Mouse (Mus musculus) forebrain, embryonic 11.5 days (tissue): ENCODE data around the gene Col18a1. TPM values are rescaled to one million over a fixed set of nuclear protein-coding genes. Genes with fewer than 3 reads are reported as not detected.

Experiments used
- ATAC-seq: fragments of 200-750 bp; cut with Nextera tagmentation; replicated peaks from 2 replicates; pipeline ENCODE4 v1.8.0; 2017; ENCODE audit warnings: moderate TSS enrichment; ENCODE audit not compliant: low FRiP score
- DNase-seq: peaks from one replicate; pipeline ENCODE4 v3.0.0-alpha.2; 2017; ENCODE audit warnings: low spot score
- H3K27ac ChIP-seq: fragments of 300-500 bp; sonication (generic); 2 replicates; pipeline ENCODE4 v1.5.1; 2014; ENCODE audit warnings: low read depth, low read length
- H3K27me3 ChIP-seq: fragments of 300-500 bp; sonication (generic); 2 replicates; pipeline ENCODE4 v1.6.1; 2014; ENCODE audit warnings: mild to moderate bottlenecking, low read length, mixed read lengths; ENCODE audit not compliant: control insufficient read depth, insufficient read depth
- H3K36me3 ChIP-seq: fragments of 300-500 bp; sonication (generic); 2 replicates; pipeline ENCODE4 v1.6.1; 2014; ENCODE audit warnings: mild to moderate bottlenecking, low read length, moderate library complexity, mixed read lengths; ENCODE audit not compliant: control insufficient read depth, insufficient read depth
- H3K4me1 ChIP-seq: fragments of 300-500 bp; sonication (generic); replicated peaks from 2 replicates; pipeline ENCODE4 v1.6.1; 2014; ENCODE audit warnings: low read length, mixed read lengths; ENCODE audit not compliant: control insufficient read depth, insufficient read depth
- H3K4me2 ChIP-seq: fragments of 300-500 bp; sonication (generic); 2 replicates; pipeline ENCODE4 v1.6.1; 2014; ENCODE audit warnings: low read depth, mild to moderate bottlenecking, low read length, moderate library complexity, mixed read lengths; ENCODE audit not compliant: severe bottlenecking
- H3K4me3 ChIP-seq: fragments of 300-500 bp; sonication (generic); 2 replicates; pipeline ENCODE4 v1.5.1; 2014; ENCODE audit warnings: low read depth, low read length
- H3K9ac ChIP-seq: fragments of 300-500 bp; sonication (generic); 2 replicates; pipeline ENCODE4 v1.6.1; 2014; ENCODE audit warnings: low read length
- H3K9me3 ChIP-seq: fragments of 300-500 bp; sonication (generic); 2 replicates; pipeline ENCODE4 v1.6.1; 2016; ENCODE audit warnings: low read length, mixed read lengths; ENCODE audit not compliant: control insufficient read depth
- WGBS: fragments of 180-500 bp; shearing (Covaris S2); extraction: QIAGEN DNeasy Blood & Tissue Kit; methylation state at CpG from one replicate; pipeline ENCODE4 v1.1.7; 2014; 5-methylcytosine and 5-hydroxymethylcytosine counted together
- polyA plus RNA-seq: library from polyadenylated mRNA; unstranded; fragments of >200 nt; fragmentation: Nextera tagmentation; extraction: Ambion mirVana; gene quantifications from 2 replicates; pipeline ENCODE4 v1.2.1, GENCODE M21; 2014

Gene Col18a1
- polyA plus RNA-seq, 1 experiment from 2014 or later: 86.7 TPM

GRCm38 (mm10) chr10:77099777-77100176, 66.6 kb downstream of the Col18a1 start:
- no peaks in the 10 kb centered on the region for H3K9me3 ChIP-seq
- DNase-seq (no peak), ATAC-seq (no peak)
- no peaks in the 10 kb centered on the region for H3K27me3 ChIP-seq
- H3K9ac ChIP-seq: no peak overlapping the region
- H3K27ac ChIP-seq: no peak overlapping the region
- H3K4me3 ChIP-seq: no peak overlapping the region
- no peaks in the 10 kb centered on the region; the same call in 1 of the 2 replicates for H3K36me3 ChIP-seq
- H3K4me1 ChIP-seq: no peaks in the 10 kb centered on the region
- WGBS: 81% methylated on average over 4 of the region's 4 CpGs
- no peak overlapping the region for H3K4me2 ChIP-seq

GRCm38 (mm10) chr10:77098619-77099018, 67.7 kb downstream of the Col18a1 start:
- no peak for ATAC-seq
- WGBS: 98% methylated on average over 2 of the region's 2 CpGs
- no peak overlapping the region for H3K4me3 ChIP-seq

GRCm38 (mm10) chr10:77097890-77098200, 68.5 kb downstream of the Col18a1 start:
- no peaks in the 10 kb centered on the region for H3K27me3 ChIP-seq

More at GRCm38 (mm10) chr10:77098619-77099018, 67.7 kb downstream of the Col18a1 start:
- Histone ChIP-seq H3K4me2 (no peak overlapping the region), H3K9ac (no peak overlapping the region), H3K9me3 (no peaks in the 10 kb centered on the region), H3K27me3 (no peaks in the 10 kb centered on the region), H3K27ac (no peak overlapping the region), H3K4me1 (no peaks in the 10 kb centered on the region), H3K36me3 (no peaks in the 10 kb centered on the region; the same call in 1 of the 2 replicates)
- DNase-seq: no peak

GRCm38 (mm10) chr10:77097006-77097889, 69.1 kb downstream of the Col18a1 start:
- 62% methylated on average over 12 of the region's 12 CpGs for WGBS
- Histone ChIP-seq H3K36me3 (no peaks in the 10 kb centered on the region; the same call in 1 of the 2 replicates), H3K4me1 (no peaks in the 10 kb centered on the region), H3K9ac (no peak overlapping the region), H3K27me3 (no peaks in the 10 kb centered on the region), H3K9me3 (peaks cover 4% of the 10 kb centered on the region; the same call in 1 of the 2 replicates), H3K4me3 (no peak overlapping the region), H3K27ac (no peak overlapping the region), H3K4me2 (no peak overlapping the region)
- ATAC-seq (no peak), DNase-seq (no peak)

More at GRCm38 (mm10) chr10:77097890-77098200, 68.5 kb downstream of the Col18a1 start:
- H3K4me3 ChIP-seq: no peak overlapping the region
- H3K4me1 ChIP-seq: no peaks in the 10 kb centered on the region
- H3K4me2 ChIP-seq: no peak overlapping the region
- 88% methylated on average over 4 of the region's 4 CpGs for WGBS
- no peaks in the 10 kb centered on the region; the same call in 1 of the 2 replicates for H3K36me3 ChIP-seq
- H3K27ac ChIP-seq: no peak overlapping the region
- DNase-seq: no peak
- H3K9me3 ChIP-seq: peaks cover 3% of the 10 kb centered on the region; the same call in 1 of the 2 replicates
- ATAC-seq: no peak
- no peak overlapping the region for H3K9ac ChIP-seq

GRCm38 (mm10) chr10:77095666-77096065, 70.7 kb downstream of the Col18a1 start:
- Histone ChIP-seq H3K4me3 (no peak overlapping the region), H3K4me2 (no peak overlapping the region), H3K4me1 (no peaks in the 10 kb centered on the region), H3K9ac (no peak overlapping the region), H3K9me3 (peaks cover 4% of the 10 kb centered on the region; the same call in 1 of the 2 replicates), H3K36me3 (no peaks in the 10 kb centered on the region; the same call in 1 of the 2 replicates), H3K27me3 (no peaks in the 10 kb centered on the region), H3K27ac (no peak overlapping the region)
- ATAC-seq (no peak), DNase-seq (no peak)
- WGBS: 89% methylated on average over 3 of the region's 3 CpGs

GRCm38 (mm10) chr10:77093817-77094216, 72.5 kb downstream of the Col18a1 start:
- Histone ChIP-seq H3K36me3 (no peaks in the 10 kb centered on the region; the same call in 1 of the 2 replicates), H3K27me3 (no peaks in the 10 kb centered on the region), H3K9me3 (peaks cover 4% of the 10 kb centered on the region; the same call in 1 of the 2 replicates), H3K9ac (no peak overlapping the region), H3K4me2 (no peak overlapping the region), H3K4me3 (no peak overlapping the region), H3K4me1 (no peaks in the 10 kb centered on the region), H3K27ac (no peak overlapping the region)
- DNase-seq (no peak), ATAC-seq (no peak)

GRCm38 (mm10) chr10:77091538-77092097, 74.7 kb downstream of the Col18a1 start:
- Histone ChIP-seq H3K36me3 (no peaks in the 10 kb centered on the region; the same call in 1 of the 2 replicates), H3K4me3 (no peak overlapping the region), H3K27me3 (no peaks in the 10 kb centered on the region), H3K27ac (no peak overlapping the region), H3K4me2 (no peak overlapping the region), H3K4me1 (no peaks in the 10 kb centered on the region), H3K9ac (no peak overlapping the region), H3K9me3 (peaks cover 4% of the 10 kb centered on the region; the same call in 1 of the 2 replicates)
- 93% methylated on average over 4 of the region's 4 CpGs for WGBS
- ATAC-seq: no peak
- DNase-seq: no peak

- 84% methylated on average over 5 of the region's 5 CpGs for WGBS
- H3K27ac ChIP-seq: no peak overlapping the region
Observed at GRCm38 (mm10) chr10:77090063-77090462, 76.3 kb downstream of the Col18a1 start.

More at GRCm38 (mm10) chr10:77090063-77090462, 76.3 kb downstream of the Col18a1 start:
- Histone ChIP-seq H3K27me3 (no peaks in the 10 kb centered on the region), H3K36me3 (no peaks in the 10 kb centered on the region; the same call in 1 of the 2 replicates), H3K9me3 (peaks cover 4% of the 10 kb centered on the region; the same call in 1 of the 2 replicates), H3K4me1 (no peaks in the 10 kb centered on the region), H3K9ac (no peak overlapping the region), H3K4me2 (no peak overlapping the region), H3K4me3 (no peak overlapping the region)
- ATAC-seq (no peak), DNase-seq (no peak)
